Mouse (Mus musculus) CH12.LX (cell line): Measurements from ENCODE around the gene Fkbp10. TPM values are rescaled to one million over a fixed set of nuclear protein-coding genes. Genes with fewer than 3 reads are reported as not detected.

Experiments used
- DNase-seq: peaks from one replicate; pipeline ENCODE4 v3.0.0-alpha.2; 2013; ENCODE audit errors: extremely low read depth
- H3K27ac ChIP-seq: 2 replicates; pipeline ENCODE4 v1.5.1; 2012; ENCODE audit warnings: low read depth, mild to moderate bottlenecking, control low read depth, moderate library complexity; ENCODE audit not compliant: insufficient read depth
- H3K27me3 ChIP-seq: replicated peaks from 2 replicates; pipeline ENCODE3; 2012; ENCODE audit warnings: inconsistent platforms
- H3K36me3 ChIP-seq, 2 experiments: replicated peaks in 1 of 2; 2 replicates each; pipeline versions ENCODE3 to v1.6.1; 2012; ENCODE audit warnings: inconsistent platforms in 1 of 2, low read length in 1 of 2, mild to moderate bottlenecking in 1 of 2, mixed read lengths in 1 of 2, moderate library complexity in 1 of 2; ENCODE audit not compliant: control insufficient read depth in 1 of 2, insufficient read depth in 1 of 2
- H3K4me1 ChIP-seq, 2 experiments: 2 replicates each; pipeline ENCODE4 v1.6.1; 2012; ENCODE audit warnings: inconsistent platforms in 1 of 2, moderate library complexity in 1 of 2; ENCODE audit not compliant: insufficient read depth in 2 of 2, control insufficient read depth in 1 of 2
- H3K4me2 ChIP-seq: 2 replicates; pipeline ENCODE4 v1.6.1; 2012; ENCODE audit warnings: low read depth, mild to moderate bottlenecking, control low read depth; ENCODE audit not compliant: poor library complexity, insufficient read depth, severe bottlenecking
- H3K4me3 ChIP-seq, 3 experiments: fragments of 150-350 bp in 1 of 3; sonication (generic) in 1 of 3; replicated peaks in 1 of 3; 2 replicates each; pipeline versions ENCODE3 to v1.5.1; 2011 to 2012; ENCODE audit warnings: low read depth in 2 of 3, low read length in 2 of 3, mild to moderate bottlenecking in 2 of 3, moderate library complexity in 2 of 3, control low read depth in 1 of 3, improper control_type of control experiment in 1 of 3, inconsistent platforms in 1 of 3, mixed read lengths in 1 of 3; ENCODE audit not compliant: poor library complexity in 1 of 3
- H3K79me2 ChIP-seq: replicated peaks from 2 replicates; pipeline ENCODE4 v1.6.1; 2012; ENCODE audit warnings: mild to moderate bottlenecking, moderate library complexity; ENCODE audit not compliant: control insufficient read depth, poor library complexity, insufficient read depth, severe bottlenecking; ENCODE audit errors: extremely low read depth
- H3K9ac ChIP-seq: 2 replicates; pipeline ENCODE4 v1.6.1; 2012; ENCODE audit warnings: low read depth, mild to moderate bottlenecking, control low read depth, moderate library complexity; ENCODE audit not compliant: insufficient read depth
- H3K9me3 ChIP-seq: replicated peaks from 2 replicates; pipeline ENCODE3; 2012; ENCODE audit warnings: low read length, inconsistent platforms, mixed read lengths
- BHLHE40 ChIP-seq: IDR thresholded peaks from 2 replicates; pipeline ENCODE4 v1.6.1; 2011; ENCODE audit warnings: mild to moderate bottlenecking, low read depth, low read length, improper control_type of control experiment
- CHD2 ChIP-seq: IDR thresholded peaks from 2 replicates; pipeline ENCODE4 v1.6.1; 2011; ENCODE audit warnings: low read length, improper control_type of control experiment
- CTCF ChIP-seq, 2 experiments: IDR thresholded peaks in 1 of 2; conservative IDR thresholded peaks in 1 of 2; 2 replicates each; pipeline ENCODE4 v1.5.1; 2011 to 2012; ENCODE audit warnings: low read depth in 2 of 2, low read length in 2 of 2, improper control_type of control experiment in 1 of 2, inconsistent platforms in 1 of 2, mild to moderate bottlenecking in 1 of 2, moderate library complexity in 1 of 2
- EP300 ChIP-seq: IDR thresholded peaks from 2 replicates; pipeline ENCODE4 v1.6.1; 2011; ENCODE audit warnings: low read length, improper control_type of control experiment
- ETS1 ChIP-seq: conservative IDR thresholded peaks from 2 replicates; pipeline ENCODE4 v1.6.1; 2012; ENCODE audit warnings: low read depth, mild to moderate bottlenecking, inconsistent platforms, low read length, improper control_type of control experiment, moderate library complexity
- IRF4 ChIP-seq: IDR thresholded peaks from 2 replicates; pipeline ENCODE4 v1.6.1; 2014; ENCODE audit warnings: low read depth, mild to moderate bottlenecking, inconsistent platforms, low read length, improper control_type of control experiment
- JUN ChIP-seq: IDR thresholded peaks from 2 replicates; pipeline ENCODE4 v1.6.1; 2011; ENCODE audit warnings: low read depth, mild to moderate bottlenecking, low read length, improper control_type of control experiment, moderate library complexity; ENCODE audit not compliant: insufficient read depth
- KAT2A ChIP-seq: IDR thresholded peaks from 2 replicates; pipeline ENCODE4 v1.6.1; 2012; ENCODE audit warnings: low read length, improper control_type of control experiment, inconsistent platforms; ENCODE audit not compliant: insufficient replicate concordance
- MAFK ChIP-seq: IDR thresholded peaks from 2 replicates; pipeline ENCODE4 v1.6.1; 2011; ENCODE audit warnings: low read length, improper control_type of control experiment; ENCODE audit not compliant: insufficient replicate concordance
- MAZ ChIP-seq: IDR thresholded peaks from 2 replicates; pipeline ENCODE4 v1.6.1; 2012; ENCODE audit warnings: low read depth, mild to moderate bottlenecking, inconsistent platforms, low read length, improper control_type of control experiment, moderate library complexity
- MXI1 ChIP-seq: IDR thresholded peaks from 2 replicates; pipeline ENCODE4 v1.6.1; 2011; ENCODE audit warnings: mild to moderate bottlenecking, low read depth, low read length, improper control_type of control experiment
- NELFE ChIP-seq: IDR thresholded peaks from 2 replicates; pipeline ENCODE4 v1.6.1; 2011; ENCODE audit warnings: low read depth, low read length, improper control_type of control experiment
- POLR2A ChIP-seq: IDR thresholded peaks from 2 replicates; pipeline ENCODE4 v1.6.1; 2011; ENCODE audit warnings: low read depth, mild to moderate bottlenecking, improper control_type of control experiment, low read length
- POLR2AphosphoS2 ChIP-seq: IDR thresholded peaks from 2 replicates; pipeline ENCODE4 v1.6.1; 2011; ENCODE audit warnings: low read depth, low read length, improper control_type of control experiment
- RAD21 ChIP-seq: IDR thresholded peaks from 2 replicates; pipeline ENCODE4 v1.6.1; 2011; ENCODE audit warnings: low read depth, mild to moderate bottlenecking, low read length, improper control_type of control experiment, moderate library complexity
- RCOR1 ChIP-seq: conservative IDR thresholded peaks from 2 replicates; pipeline ENCODE4 v1.6.1; 2012; ENCODE audit warnings: low read depth, mild to moderate bottlenecking, inconsistent platforms, low read length, improper control_type of control experiment
- SIN3A ChIP-seq: IDR thresholded peaks from 2 replicates; pipeline ENCODE4 v1.6.1; 2012; ENCODE audit warnings: low read length, improper control_type of control experiment, inconsistent platforms
- TCF12 ChIP-seq: IDR thresholded peaks from 2 replicates; pipeline ENCODE4 v1.6.1; 2014; ENCODE audit warnings: low read depth, mild to moderate bottlenecking, inconsistent platforms, low read length, improper control_type of control experiment
- UBTF ChIP-seq: IDR thresholded peaks from 2 replicates; pipeline ENCODE4 v1.6.1; 2012; ENCODE audit warnings: low read depth, mild to moderate bottlenecking, inconsistent platforms, low read length, improper control_type of control experiment, moderate library complexity
- USF2 ChIP-seq: conservative IDR thresholded peaks from 2 replicates; pipeline ENCODE4 v1.6.1; 2011; ENCODE audit warnings: low read depth, low read length, improper control_type of control experiment
- ZKSCAN1 ChIP-seq: IDR thresholded peaks from 2 replicates; pipeline ENCODE4 v1.6.1; 2012; ENCODE audit warnings: low read depth, inconsistent platforms, low read length, improper control_type of control experiment, borderline replicate concordance
- ZMIZ1 ChIP-seq: IDR thresholded peaks from 2 replicates; pipeline ENCODE4 v1.6.1; 2012; ENCODE audit warnings: low read depth, mild to moderate bottlenecking, inconsistent platforms, low read length, improper control_type of control experiment
- dilution Hi-C: fragments of 300-500 bp; cut with MboI; formaldehyde crosslinking; loops from 2 replicates; pipeline ENCODE4 v1.14.3; 2020; ENCODE audit warnings: low sequenced_read_pairs; ENCODE audit not compliant: extremely low pct_unique_long_range_greater_than_20kb, extremely low pct_ligation_motif_present
- in situ Hi-C: fragments of 300-500 bp; cut with MboI; formaldehyde crosslinking; loops from 3 replicates; pipeline ENCODE4 v1.14.3; 2019; ENCODE audit warnings: low sequenced_read_pairs, low pct_ligation_motif_present, low pct_unique_long_range_greater_than_20kb, mixed read lengths
- polyA plus RNA-seq: library from polyadenylated mRNA; unstranded; fragments of >175 nt; gene quantifications from 2 replicates; pipeline ENCODE4 v1.2.1, GENCODE M21; 2012; ENCODE audit warnings: low read depth; ENCODE audit not compliant: insufficient read length
- total RNA-seq, 2 experiments: library from RNA; depleted of rRNA; stranded (reverse); fragments of 300-350 nt in 1 of 2; fragments of >200 nt in 1 of 2; gene quantifications; 2 replicates each; pipeline ENCODE4 v1.2.3; 2012 to 2014

Gene Fkbp10
- total and polyA plus RNA-seq, 3 experiments: 0.31 to 0.46 (median 0.34) TPM

DNA sequence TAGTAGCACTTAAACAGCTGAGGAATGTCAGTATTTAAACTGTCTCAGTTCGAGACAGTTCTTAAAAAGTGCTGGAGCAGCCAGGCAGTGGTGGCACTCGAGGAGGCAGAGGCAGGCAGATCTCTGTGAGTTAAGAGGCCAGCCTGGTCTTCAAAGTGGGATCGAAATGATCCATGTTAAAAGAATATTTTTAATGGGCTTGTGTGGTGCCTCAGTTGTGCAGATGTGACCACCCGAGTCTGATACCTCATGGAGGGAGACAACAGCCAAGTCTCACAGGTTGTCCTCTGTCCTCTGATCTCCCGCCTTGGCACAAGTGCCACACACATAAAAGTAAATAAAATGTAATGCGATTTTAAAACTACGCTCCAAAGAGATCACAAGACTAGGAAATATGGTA, 17.0 kb upstream of the Fkbp10 start:
- Histone ChIP-seq H3K9me3 (no peaks in the 10 kb centered on the region), H3K27ac (no peak overlapping the region), H3K36me3 (no peaks in the 10 kb centered on the region), H3K9ac (no peak overlapping the region), H3K79me2 (no peaks in the 10 kb centered on the region), H3K4me3 (no peak overlapping the region), H3K4me2 (no peak overlapping the region), H3K4me1 (peaks cover 19 to 32% of the 10 kb centered on the region in 2 experiments), H3K27me3 (peaks cover 87% of the 10 kb centered on the region)
- TF ChIP-seq SIN3A (no peak), ETS1 (no peak), IRF4 (no peak), UBTF (no peak), NELFE (no peak), MAZ (no peak)
- dilution Hi-C loops (no loop called here), in situ Hi-C loops (no loop called here)
- no peak for DNase-seq

GRCm38 (mm10) chr11:100399320-100399719, 16.2 kb upstream of the Fkbp10 start:
- Histone ChIP-seq H3K27ac (no peak overlapping the region), H3K9me3 (no peaks in the 10 kb centered on the region), H3K36me3 (no peaks in the 10 kb centered on the region), H3K4me1 (peaks cover 14 to 25% of the 10 kb centered on the region in 2 experiments), H3K4me3 (no peak overlapping the region), H3K9ac (no peak overlapping the region), H3K79me2 (no peaks in the 10 kb centered on the region), H3K4me2 (no peak overlapping the region), H3K27me3 (peaks cover 87% of the 10 kb centered on the region)
- in situ Hi-C loops: no loop called here
- TF ChIP-seq USF2: no peak
- TF ChIP-seq POLR2A: no peak
- no peak for TF ChIP-seq POLR2AphosphoS2
- TF ChIP-seq RAD21: no peak
- TF ChIP-seq RCOR1: no peak
- TF ChIP-seq CTCF (conservative IDR thresholded peaks at IDR 0.05 in 1 of 2, IDR thresholded peaks at IDR 0.05 in 1 of 2; ENCODE audit: low read depth in 2 of 2, low read length in 2 of 2): no peak
- no peak for TF ChIP-seq MAFK
- TF ChIP-seq ZKSCAN1: no peak
- no peak for TF ChIP-seq TCF12
- TF ChIP-seq ETS1: no peak
- TF ChIP-seq MXI1: no peak
- no peak for TF ChIP-seq ZMIZ1
- TF ChIP-seq JUN: no peak
- TF ChIP-seq MAZ: no peak
- TF ChIP-seq EP300: no peak
- TF ChIP-seq CHD2: no peak
- TF ChIP-seq BHLHE40: no peak
- no peak for TF ChIP-seq KAT2A
- TF ChIP-seq UBTF: no peak
- TF ChIP-seq SIN3A: no peak
- dilution Hi-C loops: no loop called here
- DNase-seq: no peak
